Mouse (Mus musculus): ENCODE data around the gene Mrpl12.

- no peak for TF ChIP-seq CTCF (IDR thresholded peaks at IDR 0.05; ENCODE audit: low read depth)
- TF ChIP-seq EP300 (IDR thresholded peaks at IDR 0.05; ENCODE audit: low read depth), result no peak
These were observed 24.0 kb downstream of the Mrpl12 start for GRCm38 (mm10) chr11:120508290-120508870.

Measured in liver, postnatal 0 days (tissue).